Mouse (Mus musculus) frontal cortex, adult (tissue): ENCODE measurements around the gene Cd33.

Experiments
- ATAC-seq: cut with Nextera tagmentation; 2 replicates; pipeline ENCODE4 v1.9.2; 2017; ENCODE audit warnings: mild to moderate bottlenecking, moderate library complexity, mixed read lengths; ENCODE audit not compliant: low TSS enrichment

The Cd33 gene

GRCm38 (mm10) chr7:43515076-43515475 is 29.2 kb downstream of the Cd33 start:
- ATAC-seq: no peak

- no peak for ATAC-seq
Observed at GRCm38 (mm10) chr7:43512519-43512918, 31.7 kb downstream of the Cd33 start.

GRCm38 (mm10) chr7:43511707-43512478 is 32.3 kb downstream of the Cd33 start:
- ATAC-seq: no peak

- ATAC-seq: peak; percentile 99
Observed at GRCm38 (mm10) chr7:43495343-43496021, 48.7 kb downstream of the Cd33 start.

- no peak for ATAC-seq
Observed at GRCm38 (mm10) chr7:43490861-43491260, 53.4 kb downstream of the Cd33 start.

GRCm38 (mm10) chr7:43490182-43490584 is 54.0 kb downstream of the Cd33 start:
- peak; percentile 74 for ATAC-seq

- no peak for ATAC-seq
Observed at GRCm38 (mm10) chr7:43489631-43490125, 54.5 kb downstream of the Cd33 start, which contains the start of gene Iglon5. TSS of gene Iglon5 (minus strand) at chr7:43490075.

GRCm38 (mm10) chr7:43488646-43489045 is 55.6 kb downstream of the Cd33 start:
- peak; percentile 45 for ATAC-seq

- ATAC-seq: no peak
Observed at GRCm38 (mm10) chr7:43483236-43483635, 61.0 kb downstream of the Cd33 start.

GRCm38 (mm10) chr7:43482090-43482716 is 62.0 kb downstream of the Cd33 start:
- ATAC-seq: no peak

GRCm38 (mm10) chr7:43481191-43481590 is 63.0 kb downstream of the Cd33 start:
- peak; percentile 92 for ATAC-seq

GRCm38 (mm10) chr7:43476376-43476775 is 67.9 kb downstream of the Cd33 start:
- no peak for ATAC-seq

GRCm38 (mm10) chr7:43475706-43476105 is 68.5 kb downstream of the Cd33 start:
- no peak for ATAC-seq
